Mouse (Mus musculus) midbrain, embryonic 16.5 days (tissue): ENCODE data around the gene Dcakd. TPM values are rescaled to one million over a fixed set of nuclear protein-coding genes. Genes with fewer than 3 reads are reported as not detected.

Experiments used
- ATAC-seq: fragments of 200-750 bp; cut with Nextera tagmentation; 2 replicates; pipeline ENCODE4 v1.8.0; 2017; ENCODE audit warnings: moderate TSS enrichment
- H3K27ac ChIP-seq: fragments of 300-500 bp; sonication (generic); 2 replicates; pipeline ENCODE4 v1.5.1; 2014; ENCODE audit warnings: mild to moderate bottlenecking, low read length, mixed read lengths
- H3K27me3 ChIP-seq: fragments of 300-500 bp; sonication (generic); 2 replicates; pipeline ENCODE4 v1.6.1; 2014; ENCODE audit warnings: low read depth, low read length, mixed read lengths; ENCODE audit not compliant: control insufficient read depth, insufficient read depth
- H3K36me3 ChIP-seq: fragments of 300-500 bp; sonication (generic); 2 replicates; pipeline ENCODE4 v1.6.1; 2014; ENCODE audit warnings: mild to moderate bottlenecking, low read length, moderate library complexity, mixed read lengths; ENCODE audit not compliant: control insufficient read depth, insufficient read depth
- H3K4me1 ChIP-seq: fragments of 300-500 bp; sonication (generic); 2 replicates; pipeline ENCODE4 v1.6.1; 2014; ENCODE audit warnings: mild to moderate bottlenecking, low read length, mixed read lengths; ENCODE audit not compliant: control insufficient read depth, insufficient read depth
- H3K4me2 ChIP-seq: fragments of 300-500 bp; sonication (generic); 2 replicates; pipeline ENCODE4 v1.6.1; 2014; ENCODE audit warnings: mild to moderate bottlenecking, low read length, mixed read lengths
- H3K4me3 ChIP-seq: fragments of 300-500 bp; sonication (generic); 2 replicates; pipeline ENCODE4 v1.5.1; 2014; ENCODE audit warnings: low read depth, mild to moderate bottlenecking, low read length, moderate library complexity, mixed read lengths
- H3K9ac ChIP-seq: fragments of 300-500 bp; sonication (generic); 2 replicates; pipeline ENCODE4 v1.6.1; 2014; ENCODE audit warnings: low read depth, low read length, mixed read lengths
- H3K9me3 ChIP-seq: fragments of 300-500 bp; sonication (generic); replicated peaks from 2 replicates; pipeline ENCODE4 v1.6.1; 2014; ENCODE audit warnings: mild to moderate bottlenecking, low read length, mixed read lengths; ENCODE audit not compliant: control insufficient read depth, poor library complexity, severe bottlenecking
- WGBS: fragments of 180-500 bp; shearing (Covaris S2); extraction: QIAGEN DNeasy Blood & Tissue Kit; methylation state at CpG from one replicate; pipeline ENCODE4 v1.1.7; 2014; 5-methylcytosine and 5-hydroxymethylcytosine counted together
- polyA plus RNA-seq: library from polyadenylated mRNA; unstranded; fragments of >200 nt; fragmentation: Nextera tagmentation; extraction: Ambion mirVana; gene quantifications from 2 replicates; pipeline ENCODE4 v1.2.1, GENCODE M21; 2015

Gene Dcakd
- 157 and 174 TPM in 2 replicates for polyA plus RNA-seq

GRCm38 (mm10) chr11:103028176-103028891 is at the start of gene Dcakd, which contains the start of gene Nmt1:
Dcakd (minus strand) TSS chr11:103028333.
Nmt1 (plus strand) TSS chr11:103028190.
- Histone ChIP-seq H3K4me3 (peak within 1 kb of the TSS; percentile 48), H3K4me1 (peaks cover 23% of the 10 kb centered on the region), H3K27ac (peak within 1 kb of the TSS; percentile 68), H3K9ac (peak within 1 kb of the TSS; percentile 62), H3K4me2 (peak within 1 kb of the TSS; percentile 82), H3K36me3 (no peaks in the 10 kb centered on the region), H3K27me3 (no peaks in the 10 kb centered on the region), H3K9me3 (no peaks in the 10 kb centered on the region)
- ATAC-seq = peak; percentile 99
- WGBS = under 1% methylated on average over 36 of the region's 36 CpGs

- ATAC-seq = no peak
- no peak overlapping the region for H3K9ac ChIP-seq
- peaks cover 6% of the 10 kb centered on the region; the same call in 1 of the 2 replicates for H3K4me1 ChIP-seq
- H3K4me3 ChIP-seq = no peak overlapping the region
- no peaks in the 10 kb centered on the region for H3K36me3 ChIP-seq
- no peak overlapping the region for H3K4me2 ChIP-seq
- H3K9me3 ChIP-seq = no peaks in the 10 kb centered on the region
- 86% methylated on average over 8 of the region's 8 CpGs for WGBS
- H3K27me3 ChIP-seq = peaks cover 13% of the 10 kb centered on the region
- no peak overlapping the region for H3K27ac ChIP-seq
Observed at GRCm38 (mm10) chr11:103076581-103076980, 48.4 kb upstream of the Dcakd start.

GRCm38 (mm10) chr11:103076010-103076409 is 47.9 kb upstream of the Dcakd start:
- Histone ChIP-seq H3K9ac (no peak overlapping the region), H3K4me3 (no peak overlapping the region), H3K4me1 (peaks cover 6% of the 10 kb centered on the region; the same call in 1 of the 2 replicates), H3K9me3 (no peaks in the 10 kb centered on the region), H3K36me3 (no peaks in the 10 kb centered on the region), H3K27me3 (peaks cover 9% of the 10 kb centered on the region; the same call in 1 of the 2 replicates), H3K4me2 (no peak overlapping the region), H3K27ac (no peak overlapping the region)
- no peak for ATAC-seq
- WGBS = 91% methylated on average over 7 of the region's 7 CpGs

- Histone ChIP-seq H3K4me1 (no peaks in the 10 kb centered on the region), H3K9ac (no peak overlapping the region), H3K9me3 (no peaks in the 10 kb centered on the region), H3K36me3 (no peaks in the 10 kb centered on the region), H3K27ac (no peak overlapping the region), H3K4me2 (no peak overlapping the region), H3K27me3 (peaks cover 8% of the 10 kb centered on the region; the same call in 1 of the 2 replicates), H3K4me3 (no peak overlapping the region)
- WGBS = 23% methylated on average over 10 of the region's 10 CpGs
- no peak for ATAC-seq
Observed at GRCm38 (mm10) chr11:103074796-103075323, 46.7 kb upstream of the Dcakd start.

- Histone ChIP-seq H3K4me3 (no peak overlapping the region), H3K36me3 (peaks cover 1% of the 10 kb centered on the region; the same call in 1 of the 2 replicates), H3K4me1 (no peaks in the 10 kb centered on the region), H3K9me3 (no peaks in the 10 kb centered on the region), H3K4me2 (no peak overlapping the region), H3K27me3 (0 out of 2 replicates have a peak, but pooled peaks cover 1% of the 10 kb centered on the region), H3K9ac (no peak overlapping the region), H3K27ac (no peak overlapping the region)
- no peak for ATAC-seq
- 60% methylated on average over 10 of the region's 10 CpGs for WGBS
Observed at GRCm38 (mm10) chr11:103074121-103074650, 46.1 kb upstream of the Dcakd start.

GRCm38 (mm10) chr11:103073671-103074070 is 45.5 kb upstream of the Dcakd start:
- Histone ChIP-seq H3K27me3 (no peaks in the 10 kb centered on the region), H3K4me1 (no peaks in the 10 kb centered on the region), H3K9me3 (no peaks in the 10 kb centered on the region), H3K4me3 (no peak overlapping the region), H3K4me2 (no peak overlapping the region), H3K9ac (no peak overlapping the region), H3K27ac (no peak overlapping the region), H3K36me3 (peaks cover 4% of the 10 kb centered on the region; the same call in 1 of the 2 replicates)
- ATAC-seq = no peak
- 78% methylated on average over 7 of the region's 7 CpGs for WGBS

- Histone ChIP-seq H3K4me3 (no peak overlapping the region), H3K4me2 (no peak overlapping the region), H3K27me3 (no peaks in the 10 kb centered on the region), H3K9me3 (no peaks in the 10 kb centered on the region), H3K4me1 (no peaks in the 10 kb centered on the region), H3K27ac (no peak overlapping the region), H3K9ac (no peak overlapping the region), H3K36me3 (peaks cover 16% of the 10 kb centered on the region)
- no peak for ATAC-seq
- WGBS = 94% methylated on average over 10 of the region's 10 CpGs
Observed at GRCm38 (mm10) chr11:103070322-103070880, 42.3 kb upstream of the Dcakd start.

GRCm38 (mm10) chr11:103069731-103070130 is 41.6 kb upstream of the Dcakd start:
- Histone ChIP-seq H3K4me1 (no peaks in the 10 kb centered on the region), H3K9me3 (no peaks in the 10 kb centered on the region), H3K4me2 (no peak overlapping the region), H3K9ac (no peak overlapping the region), H3K27me3 (no peaks in the 10 kb centered on the region), H3K27ac (no peak overlapping the region), H3K36me3 (peaks cover 16% of the 10 kb centered on the region), H3K4me3 (no peak overlapping the region)
- no peak for ATAC-seq
- 98% methylated on average over 2 of the region's 2 CpGs for WGBS

GRCm38 (mm10) chr11:103068884-103069283 is 40.8 kb upstream of the Dcakd start:
- WGBS = 95% methylated on average over 11 of the region's 11 CpGs
- H3K9ac ChIP-seq = no peak overlapping the region
- H3K36me3 ChIP-seq = peaks cover 24% of the 10 kb centered on the region
- no peaks in the 10 kb centered on the region for H3K27me3 ChIP-seq
- no peak overlapping the region for H3K4me3 ChIP-seq
- H3K27ac ChIP-seq = no peak overlapping the region
- ATAC-seq = no peak
- no peaks in the 10 kb centered on the region for H3K4me1 ChIP-seq
- no peaks in the 10 kb centered on the region for H3K9me3 ChIP-seq
- H3K4me2 ChIP-seq = no peak overlapping the region
